Mouse (Mus musculus) embryonic facial prominence, embryonic 12.5 days (tissue): ENCODE results near the gene Slc11a2. TPM values are rescaled to one million over a fixed set of nuclear protein-coding genes. Genes with fewer than 3 reads are reported as not detected.

Source experiments
- ATAC-seq: fragments of 200-750 bp; cut with Nextera tagmentation; 2 replicates; pipeline ENCODE4 v1.8.0; 2017; ENCODE audit not compliant: insufficient number of reproducible peaks, insufficient read depth, low FRiP score, low TSS enrichment
- H3K27ac ChIP-seq: fragments of 300-500 bp; sonication (generic); 2 replicates; pipeline ENCODE4 v1.5.1; 2016; ENCODE audit warnings: mild to moderate bottlenecking
- H3K27me3 ChIP-seq: fragments of 300-500 bp; sonication (generic); 2 replicates; pipeline ENCODE4 v1.6.1; 2016; ENCODE audit warnings: mild to moderate bottlenecking, moderate library complexity
- H3K36me3 ChIP-seq: fragments of 300-500 bp; sonication (generic); 2 replicates; pipeline ENCODE4 v1.6.1; 2016; ENCODE audit warnings: mild to moderate bottlenecking
- H3K4me1 ChIP-seq: fragments of 300-500 bp; sonication (generic); 2 replicates; pipeline ENCODE4 v1.6.1; 2016
- H3K4me2 ChIP-seq: fragments of 300-500 bp; sonication (generic); replicated peaks from 2 replicates; pipeline ENCODE4 v1.6.1; 2016; ENCODE audit warnings: mild to moderate bottlenecking, moderate library complexity
- H3K4me3 ChIP-seq: fragments of 300-500 bp; sonication (generic); 2 replicates; pipeline ENCODE4 v1.5.1; 2016; ENCODE audit warnings: mild to moderate bottlenecking
- H3K9ac ChIP-seq: fragments of 300-500 bp; sonication (generic); 2 replicates; pipeline ENCODE4 v1.6.1; 2016; ENCODE audit warnings: mild to moderate bottlenecking, moderate library complexity
- H3K9me3 ChIP-seq: fragments of 300-500 bp; sonication (generic); 2 replicates; pipeline ENCODE4 v1.6.1; 2016; ENCODE audit warnings: mild to moderate bottlenecking, moderate library complexity
- WGBS: fragments of 180-500 bp; shearing (Covaris S2); methylation state at CpG from one replicate; pipeline ENCODE4 v1.1.7; 2016; 5-methylcytosine and 5-hydroxymethylcytosine counted together
- polyA plus RNA-seq: library from polyadenylated mRNA; unstranded; fragments of >200 nt; fragmentation: Nextera tagmentation; extraction: Ambion mirVana; gene quantifications from 2 replicates; pipeline ENCODE4 v1.2.1, GENCODE M21; 2016

Slc11a2 gene
- polyA plus RNA-seq, 1 experiment from 2014 or later: 22.3 TPM

- Histone ChIP-seq H3K27me3 (0 out of 2 replicates have a peak, but pooled peaks cover 3% of the 10 kb centered on the region), H3K27ac (no peak overlapping the region)
- no peak for ATAC-seq
Measured at GRCm38 (mm10) chr15:100458055-100458454, 33.2 kb upstream of the Slc11a2 start.

GRCm38 (mm10) chr15:100457340-100457739 is 32.5 kb upstream of the Slc11a2 start:
- no peaks in the 10 kb centered on the region for H3K9me3 ChIP-seq
- H3K9ac ChIP-seq: no peak overlapping the region
- H3K27me3 ChIP-seq: 0 out of 2 replicates have a peak, but pooled peaks cover 3% of the 10 kb centered on the region
- no peak overlapping the region for H3K27ac ChIP-seq
- no peak for ATAC-seq
- H3K36me3 ChIP-seq: no peaks in the 10 kb centered on the region
- H3K4me1 ChIP-seq: 0 out of 2 replicates have a peak, but pooled peaks cover 2% of the 10 kb centered on the region
- 7% methylated on average over 17 of the region's 17 CpGs for WGBS
- H3K4me2 ChIP-seq: no peak overlapping the region
- H3K4me3 ChIP-seq: no peak overlapping the region

More at GRCm38 (mm10) chr15:100458055-100458454, 33.2 kb upstream of the Slc11a2 start:
- H3K4me1 ChIP-seq: 0 out of 2 replicates have a peak, but pooled peaks cover 2% of the 10 kb centered on the region
- no peak overlapping the region for H3K9ac ChIP-seq
- H3K4me2 ChIP-seq: no peak overlapping the region
- no peaks in the 10 kb centered on the region for H3K36me3 ChIP-seq
- no peaks in the 10 kb centered on the region for H3K9me3 ChIP-seq
- H3K4me3 ChIP-seq: no peak overlapping the region
- 50% methylated on average over 10 of the region's 10 CpGs for WGBS

- Histone ChIP-seq H3K27ac (no peak overlapping the region), H3K9me3 (no peaks in the 10 kb centered on the region), H3K27me3 (0 out of 2 replicates have a peak, but pooled peaks cover 3% of the 10 kb centered on the region), H3K36me3 (no peaks in the 10 kb centered on the region), H3K4me3 (no peak overlapping the region), H3K4me2 (no peak overlapping the region), H3K4me1 (peaks cover 3% of the 10 kb centered on the region; the same call in 1 of the 2 replicates), H3K9ac (no peak overlapping the region)
- no peak for ATAC-seq
- WGBS: 60% methylated on average over 7 of the region's 7 CpGs
Measured at GRCm38 (mm10) chr15:100456356-100456991, 31.6 kb upstream of the Slc11a2 start.

DNA sequence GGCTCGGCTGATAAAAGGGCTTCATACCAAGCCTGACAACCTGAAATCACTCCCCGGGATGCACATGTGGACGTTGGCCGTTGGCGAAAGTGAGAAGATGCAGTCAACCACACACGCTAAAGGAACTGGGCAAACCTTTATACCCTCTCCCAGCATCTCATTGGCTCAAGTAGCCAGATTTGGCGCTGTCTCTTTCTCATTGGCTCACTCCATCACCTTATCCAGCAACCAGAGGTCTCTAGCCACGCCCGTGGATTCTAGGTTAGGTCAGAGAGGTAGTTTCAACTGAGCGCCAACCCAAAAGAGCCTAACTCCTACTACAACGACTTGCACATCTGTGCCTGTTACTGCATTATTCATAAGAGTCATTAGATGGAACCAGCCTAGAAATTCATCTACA is 27.6 kb upstream of the Slc11a2 start:
- no peak overlapping the region for H3K4me3 ChIP-seq
- WGBS: 82% methylated on average over 11 of the region's 11 CpGs
- no peak for ATAC-seq
- H3K9ac ChIP-seq: no peak overlapping the region
- H3K27me3 ChIP-seq: no peaks in the 10 kb centered on the region
- H3K9me3 ChIP-seq: no peaks in the 10 kb centered on the region
- H3K27ac ChIP-seq: no peak overlapping the region
- H3K36me3 ChIP-seq: no peaks in the 10 kb centered on the region
- peaks cover 9% of the 10 kb centered on the region; the same call in 1 of the 2 replicates for H3K4me1 ChIP-seq
- no peak overlapping the region for H3K4me2 ChIP-seq

DNA sequence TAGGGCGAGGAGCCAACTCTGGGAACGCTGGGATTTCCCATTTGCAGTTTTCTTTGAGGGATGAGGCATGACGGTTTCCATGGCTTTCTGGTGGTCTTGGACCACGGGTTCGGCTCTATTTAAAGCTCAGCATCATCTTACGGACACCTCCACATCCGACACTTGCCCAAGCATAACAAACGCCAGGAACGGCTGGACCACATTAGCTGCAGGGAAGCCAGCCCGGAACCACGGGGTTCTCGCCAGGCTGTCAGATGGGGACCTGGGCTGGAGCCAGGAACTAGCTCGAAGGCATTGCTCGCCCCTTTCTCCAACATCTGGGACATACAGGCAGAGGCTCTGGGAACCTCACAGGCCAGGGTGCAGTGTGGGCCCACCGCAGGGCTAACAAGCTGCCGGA is 26.4 kb upstream of the Slc11a2 start:
- 49% methylated on average over 16 of the region's 16 CpGs for WGBS
- ATAC-seq: no peak
- no peak overlapping the region for H3K27ac ChIP-seq

DNA sequence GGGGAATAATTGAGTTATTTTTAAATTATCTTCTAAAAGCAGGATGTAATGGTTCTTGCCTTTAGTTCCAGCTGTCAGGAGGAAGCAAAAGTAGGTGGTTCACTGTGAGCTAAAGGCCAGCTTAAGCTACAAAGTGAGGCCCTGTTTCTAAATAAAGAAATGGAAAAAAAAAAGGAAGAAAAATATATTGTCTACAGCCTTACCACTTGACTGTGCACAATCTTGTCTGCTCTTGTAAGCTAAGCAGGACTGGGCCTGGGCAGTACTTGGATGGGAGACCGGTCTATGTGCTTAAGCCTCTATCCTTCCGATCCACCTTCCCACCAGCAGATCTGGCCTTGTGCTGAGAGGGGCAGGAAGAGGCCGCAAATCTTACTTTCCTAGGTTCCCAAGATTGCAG is 24.6 kb upstream of the Slc11a2 start:
- Histone ChIP-seq H3K4me3 (no peak overlapping the region), H3K9me3 (no peaks in the 10 kb centered on the region), H3K4me1 (peaks cover 7% of the 10 kb centered on the region; the same call in 1 of the 2 replicates), H3K27ac (no peak overlapping the region), H3K27me3 (no peaks in the 10 kb centered on the region), H3K36me3 (no peaks in the 10 kb centered on the region), H3K9ac (no peak overlapping the region), H3K4me2 (no peak overlapping the region)
- 93% methylated on average over 3 of the region's 3 CpGs for WGBS
- no peak for ATAC-seq

More for the DNA sequence above, 26.4 kb upstream of the Slc11a2 start:
- Histone ChIP-seq H3K4me1 (peaks cover 7% of the 10 kb centered on the region; the same call in 1 of the 2 replicates), H3K36me3 (no peaks in the 10 kb centered on the region), H3K4me3 (no peak overlapping the region), H3K9ac (no peak overlapping the region), H3K9me3 (no peaks in the 10 kb centered on the region), H3K27me3 (no peaks in the 10 kb centered on the region), H3K4me2 (no peak overlapping the region)

- Histone ChIP-seq H3K9ac (no peak overlapping the region), H3K36me3 (no peaks in the 10 kb centered on the region), H3K4me3 (no peak overlapping the region), H3K4me2 (no peak overlapping the region), H3K4me1 (peaks cover 11% of the 10 kb centered on the region; the same call in 1 of the 2 replicates), H3K27ac (no peak overlapping the region), H3K9me3 (no peaks in the 10 kb centered on the region), H3K27me3 (no peaks in the 10 kb centered on the region)
- 70% methylated on average over 4 of the region's 4 CpGs for WGBS
- no peak for ATAC-seq
Measured at GRCm38 (mm10) chr15:100448572-100448971, 23.7 kb upstream of the Slc11a2 start.

DNA sequence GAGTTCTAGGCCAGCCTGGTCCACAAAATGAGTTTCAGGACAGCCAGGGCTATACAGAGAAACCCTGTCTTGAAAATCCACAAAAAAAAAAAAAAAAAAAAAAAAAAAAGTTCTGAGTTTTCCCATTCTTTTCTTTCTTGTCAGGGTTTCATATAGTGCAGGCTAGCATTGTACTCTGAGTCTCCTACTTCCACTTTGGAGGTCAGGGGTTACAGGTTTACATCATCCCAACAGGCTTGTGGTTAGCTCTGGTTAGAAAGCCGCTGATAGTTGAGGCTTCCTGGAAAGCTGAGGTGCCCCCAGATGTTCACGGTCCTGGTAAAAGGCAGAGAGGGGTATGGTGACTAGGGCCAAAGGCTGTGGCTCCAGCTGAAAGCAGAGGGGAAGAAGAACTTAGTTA is 22.0 kb upstream of the Slc11a2 start:
- no peaks in the 10 kb centered on the region for H3K27me3 ChIP-seq
- H3K4me3 ChIP-seq: no peak overlapping the region
- peaks cover 11% of the 10 kb centered on the region; the same call in 1 of the 2 replicates for H3K4me1 ChIP-seq
- no peaks in the 10 kb centered on the region for H3K36me3 ChIP-seq
- H3K9me3 ChIP-seq: no peaks in the 10 kb centered on the region
- no peak overlapping the region for H3K4me2 ChIP-seq
- H3K27ac ChIP-seq: no peak overlapping the region
- H3K9ac ChIP-seq: no peak overlapping the region
- 78% methylated on average over 2 of the region's 2 CpGs for WGBS
- no peak for ATAC-seq

DNA sequence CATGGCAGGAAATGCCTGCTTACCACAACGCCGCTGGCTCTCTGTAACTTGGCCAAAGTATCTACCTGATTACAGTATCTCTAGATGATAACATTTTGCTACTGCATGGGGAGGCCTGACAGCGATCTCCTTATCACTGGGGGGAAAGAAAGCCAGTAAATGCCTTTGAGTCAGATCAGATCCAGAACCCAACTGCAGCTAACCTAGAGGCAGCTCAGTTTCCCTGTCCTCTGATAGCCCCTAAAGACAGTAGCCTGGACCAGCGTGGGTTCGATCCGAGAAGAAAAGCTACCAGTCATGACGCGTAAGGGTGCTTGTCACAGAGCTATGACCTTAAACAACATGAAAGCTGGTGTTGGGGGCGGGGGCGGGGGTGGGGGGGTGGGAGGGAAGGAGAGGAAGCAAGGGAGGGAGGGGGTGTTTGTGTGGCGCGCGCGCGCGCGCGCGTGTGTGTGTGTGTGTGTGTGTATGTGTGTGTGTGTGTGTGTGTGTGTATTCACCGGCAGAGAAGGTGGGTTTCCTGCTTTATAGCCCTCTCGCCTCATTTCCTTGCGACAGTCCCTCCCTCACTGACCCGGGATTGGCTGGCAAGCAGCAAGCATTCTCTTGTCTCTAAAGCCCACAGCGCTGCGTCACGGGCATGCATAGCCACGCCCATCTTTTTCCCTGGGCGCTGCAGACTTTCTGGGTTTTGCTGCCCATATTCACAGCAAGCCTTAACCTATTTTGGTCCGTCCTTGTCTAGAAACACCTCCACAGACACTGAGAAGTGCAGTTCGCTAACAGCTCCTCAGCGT is 18.5 kb upstream of the Slc11a2 start:
- 8% methylated on average over 19 of the region's 31 CpGs for WGBS
- peak overlapping the region; percentile 57 for H3K9ac ChIP-seq
- peak; percentile 91 for ATAC-seq

DNA sequence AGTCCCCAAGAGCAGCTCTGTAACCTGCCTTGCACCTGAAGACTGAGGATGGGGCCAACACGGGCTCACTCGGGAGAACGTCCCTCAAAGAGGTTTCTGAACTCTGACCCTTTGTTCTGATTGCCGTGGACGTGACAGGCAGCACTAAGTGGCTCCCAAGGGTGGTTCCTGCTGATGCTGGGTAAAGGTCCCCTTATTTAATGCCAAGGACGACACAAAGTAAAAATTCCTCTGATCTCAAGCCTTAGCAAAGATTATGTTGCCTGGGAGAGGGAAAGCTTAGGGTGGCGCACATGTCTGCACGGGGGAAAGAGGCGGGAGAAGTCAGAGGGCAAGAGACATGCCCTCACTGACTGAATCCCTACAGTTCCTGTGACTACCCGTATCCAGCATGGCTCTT is 11.6 kb upstream of the Slc11a2 start:
- WGBS: 62% methylated on average over 10 of the region's 10 CpGs

More for the DNA sequence above, 18.5 kb upstream of the Slc11a2 start:
- Histone ChIP-seq H3K27me3 (no peaks in the 10 kb centered on the region), H3K4me3 (peak overlapping the region; percentile 50), H3K36me3 (no peaks in the 10 kb centered on the region), H3K4me1 (0 out of 2 replicates have a peak, but pooled peaks cover 4% of the 10 kb centered on the region), H3K9me3 (no peaks in the 10 kb centered on the region), H3K27ac (peak overlapping the region; percentile 88), H3K4me2 (peak overlapping the region; percentile 70)

GRCm38 (mm10) chr15:100436112-100436511 is 11.2 kb upstream of the Slc11a2 start:
- Histone ChIP-seq H3K27ac (no peak overlapping the region), H3K36me3 (no peaks in the 10 kb centered on the region), H3K4me3 (no peak overlapping the region), H3K9ac (no peak overlapping the region), H3K4me1 (no peaks in the 10 kb centered on the region), H3K4me2 (no peak overlapping the region), H3K9me3 (no peaks in the 10 kb centered on the region), H3K27me3 (no peaks in the 10 kb centered on the region)
- no peak for ATAC-seq
- 92% methylated on average over 4 of the region's 4 CpGs for WGBS

More for the DNA sequence above, 11.6 kb upstream of the Slc11a2 start:
- no peak overlapping the region for H3K4me3 ChIP-seq
- no peak for ATAC-seq
- H3K27me3 ChIP-seq: no peaks in the 10 kb centered on the region
- no peaks in the 10 kb centered on the region for H3K9me3 ChIP-seq
- no peak overlapping the region for H3K9ac ChIP-seq
- H3K4me2 ChIP-seq: no peak overlapping the region
- no peaks in the 10 kb centered on the region for H3K4me1 ChIP-seq
- no peak overlapping the region for H3K27ac ChIP-seq
- no peaks in the 10 kb centered on the region for H3K36me3 ChIP-seq

DNA sequence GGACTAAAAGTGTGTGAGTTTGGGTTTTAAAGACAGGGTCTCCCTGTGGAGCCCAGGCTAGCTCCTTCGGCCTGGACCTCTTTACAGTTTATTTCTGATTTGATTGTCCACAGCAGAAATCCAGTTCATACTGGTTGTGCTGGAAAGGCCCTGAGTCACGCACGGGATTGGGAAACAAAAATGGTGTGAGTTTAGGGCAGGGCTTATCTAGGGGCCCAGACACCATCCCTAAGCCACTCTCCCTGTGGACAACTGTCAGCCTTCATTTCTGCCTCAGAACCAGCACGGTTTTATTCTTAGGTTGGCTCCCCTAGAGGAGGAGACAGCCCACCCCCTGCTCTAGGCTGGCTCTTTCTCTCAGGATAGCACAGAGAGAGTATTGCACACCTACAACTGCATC is 8.4 kb upstream of the Slc11a2 start:
- H3K9me3 ChIP-seq: no peaks in the 10 kb centered on the region
- H3K4me1 ChIP-seq: no peaks in the 10 kb centered on the region
- no peak overlapping the region for H3K4me2 ChIP-seq
- H3K4me3 ChIP-seq: no peak overlapping the region
- H3K27me3 ChIP-seq: no peaks in the 10 kb centered on the region
- no peak overlapping the region for H3K27ac ChIP-seq
- H3K36me3 ChIP-seq: no peaks in the 10 kb centered on the region
- no peak overlapping the region for H3K9ac ChIP-seq
- WGBS: 72% methylated on average over 4 of the region's 4 CpGs
- ATAC-seq: no peak
